Mouse (Mus musculus) right cerebral cortex, adult 2 months (tissue): ENCODE results near the gene Ptger4.

Experiments
- DNase-seq, 2 experiments: peaks; one replicate each; pipeline ENCODE4 v3.0.0; 2021 to 2022; ENCODE audit warnings: low spot score in 2 of 2

The Ptger4 gene

DNA sequence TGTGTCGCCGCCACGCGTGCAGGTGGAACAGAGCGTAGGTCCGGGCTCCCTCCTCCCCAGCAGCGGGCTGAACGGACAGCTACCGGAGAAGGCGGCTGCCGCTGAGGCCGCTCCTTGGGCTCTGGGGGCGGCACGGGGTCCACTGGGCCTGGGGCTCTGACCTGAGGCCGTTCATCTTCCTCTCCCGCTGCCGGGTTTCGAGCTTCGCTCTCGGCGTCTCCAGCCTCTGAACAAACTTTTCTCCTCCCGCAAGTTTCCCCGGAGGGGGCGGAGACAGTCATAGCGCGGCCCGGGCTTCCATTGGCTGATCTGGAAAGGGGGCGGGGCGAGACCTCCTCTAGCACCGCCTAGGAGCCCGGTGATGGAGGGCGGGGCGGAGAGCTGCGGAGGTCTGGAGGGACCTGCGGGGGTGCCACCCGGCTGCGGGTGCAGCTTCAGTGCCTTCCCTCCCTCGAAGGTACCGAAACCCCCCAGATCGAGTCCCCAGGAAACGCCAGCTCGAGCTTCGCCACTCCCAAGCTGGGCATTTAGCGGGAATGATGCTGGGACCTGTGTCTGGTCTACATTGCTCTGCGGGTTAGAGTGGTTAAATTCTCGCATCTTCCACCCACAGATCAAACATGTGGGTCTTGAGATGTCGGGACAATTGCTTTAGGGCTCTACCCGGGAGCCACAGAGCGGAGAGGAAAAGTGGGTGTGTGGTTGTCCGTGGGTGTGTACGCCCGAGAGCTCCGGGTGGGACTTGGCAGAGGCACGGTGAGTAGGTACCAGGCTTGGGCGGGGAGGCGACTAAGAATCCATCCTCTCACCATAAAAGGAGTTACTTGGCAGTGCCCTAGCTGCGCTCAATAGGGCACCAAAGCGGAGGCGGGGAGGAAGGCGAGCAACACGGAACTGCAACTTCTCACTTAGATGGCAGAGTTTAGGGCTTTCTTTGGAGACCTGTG is at the start of gene Ptger4:
Ptger4 (minus strand) TSS at position 229 of the 947 bp plus-strand sequence.
- peak; percentile 80 to 82 for DNase-seq

DNA sequence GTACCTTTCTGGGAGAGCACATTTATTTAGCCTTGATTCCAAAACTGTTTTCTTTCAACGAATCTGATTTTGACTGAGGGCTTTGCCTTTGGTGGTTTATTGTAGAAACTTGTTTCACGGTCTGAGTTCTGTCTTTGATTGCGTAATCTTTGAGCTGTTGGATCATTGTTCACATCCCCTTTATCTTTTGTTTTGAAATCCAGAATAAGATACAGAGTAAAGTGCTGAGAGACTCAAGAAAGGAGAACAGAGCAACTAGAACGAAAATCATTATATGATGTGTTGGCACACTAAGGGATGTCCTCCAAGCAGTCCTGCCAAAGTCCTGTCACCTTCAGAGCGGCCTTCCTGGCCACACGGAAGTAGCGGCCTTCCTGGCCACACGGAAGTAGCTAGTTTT is 44.4 kb upstream of the Ptger4 start:
- DNase-seq, result no peak

DNA sequence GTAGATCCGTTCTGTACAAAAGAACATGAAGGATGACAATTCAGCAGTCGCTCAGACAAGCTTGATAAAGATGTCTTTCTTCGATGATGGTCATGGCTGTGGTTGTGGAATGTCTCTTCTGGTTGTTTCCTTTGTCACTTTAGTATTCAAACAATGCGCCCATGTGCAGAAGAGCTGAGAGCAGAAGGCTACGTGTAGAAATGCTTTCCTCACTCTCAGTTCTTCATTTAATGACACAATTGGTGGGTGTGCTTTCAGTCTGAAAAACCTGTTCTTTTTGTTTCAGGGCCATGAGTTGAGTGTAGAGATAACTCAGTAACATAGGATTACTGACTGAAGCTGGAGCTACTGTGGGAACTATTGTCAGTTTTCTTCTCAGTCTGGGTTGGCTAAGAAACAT is 43.1 kb upstream of the Ptger4 start:
- no peak for DNase-seq

DNA sequence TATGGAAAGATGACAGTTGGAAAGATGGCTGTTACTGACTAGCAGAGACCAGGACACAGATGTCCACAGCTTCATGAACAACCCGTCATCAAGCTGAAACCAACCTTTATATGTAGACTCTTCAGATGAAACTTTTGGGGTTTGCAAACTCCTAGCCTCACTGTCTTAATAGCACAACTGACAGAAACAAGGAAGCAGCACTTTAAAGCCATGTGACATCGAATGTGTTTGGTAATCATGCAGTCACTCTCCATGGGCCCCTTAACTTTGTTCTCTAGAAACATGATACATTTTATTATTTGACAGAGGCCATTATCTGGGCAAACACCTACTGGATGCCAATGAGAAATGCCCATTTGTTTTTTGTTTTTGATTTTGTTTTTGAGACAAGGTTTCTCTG is 37.3 kb upstream of the Ptger4 start:
- DNase-seq, result no peak

DNA sequence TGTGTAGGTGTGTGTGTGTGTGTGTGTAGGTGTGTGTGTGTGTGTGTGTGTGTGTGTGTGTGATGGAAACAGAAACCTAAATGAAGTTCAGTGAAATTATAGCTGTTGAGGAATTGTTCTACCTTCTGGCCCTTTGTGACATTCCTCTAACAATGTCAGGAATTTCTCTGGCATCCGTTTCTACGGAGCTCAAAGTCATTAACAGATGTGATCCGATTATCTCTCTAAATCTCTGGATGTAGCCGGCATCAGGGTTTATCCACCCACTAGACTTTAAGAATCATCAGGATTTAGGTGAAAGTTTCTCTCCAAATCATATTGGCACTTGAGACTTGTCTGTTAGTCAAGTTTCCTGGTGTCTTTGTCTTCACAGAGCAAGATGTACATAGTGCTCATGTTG is 35.8 kb upstream of the Ptger4 start:
- no peak for DNase-seq

DNA sequence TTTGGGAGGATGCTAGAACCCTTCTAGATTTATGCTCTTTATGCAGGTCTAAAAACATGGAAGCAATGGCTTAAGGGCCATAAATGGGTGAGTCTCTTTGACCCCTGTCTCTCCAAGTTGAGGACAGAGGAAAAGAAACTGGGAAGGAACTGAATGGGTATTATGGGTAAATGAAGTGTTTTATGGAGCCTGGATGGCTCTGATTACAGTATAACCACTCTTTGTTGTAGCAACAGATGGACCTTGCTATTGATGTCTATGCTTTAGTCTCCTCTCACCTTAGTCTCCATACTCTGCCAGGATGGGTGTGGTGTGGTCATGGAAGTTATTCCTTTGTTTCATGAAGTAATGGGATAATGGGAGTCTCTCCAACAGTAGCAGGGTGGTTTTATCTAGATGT is 34.5 kb upstream of the Ptger4 start:
- no peak for DNase-seq

DNA sequence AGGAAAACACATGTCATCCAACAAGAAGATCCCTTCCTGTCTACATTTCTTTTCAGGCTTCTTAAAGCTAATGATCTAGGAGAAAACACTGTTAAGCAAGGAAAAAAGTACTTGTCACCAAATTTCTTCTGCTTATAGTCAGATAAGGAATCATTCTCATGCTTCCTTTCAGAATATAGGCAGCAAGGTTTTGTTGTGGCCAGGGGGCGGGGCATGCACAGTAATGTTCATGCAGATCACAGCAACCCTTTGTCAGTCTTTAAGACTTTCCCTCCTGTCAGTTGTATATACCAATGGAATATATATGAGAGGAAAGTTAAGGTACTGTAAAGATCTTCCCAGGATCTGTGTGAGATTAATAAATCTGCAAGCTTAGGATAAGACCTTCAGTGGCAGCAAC is 30.0 kb upstream of the Ptger4 start:
- no peak for DNase-seq

DNA sequence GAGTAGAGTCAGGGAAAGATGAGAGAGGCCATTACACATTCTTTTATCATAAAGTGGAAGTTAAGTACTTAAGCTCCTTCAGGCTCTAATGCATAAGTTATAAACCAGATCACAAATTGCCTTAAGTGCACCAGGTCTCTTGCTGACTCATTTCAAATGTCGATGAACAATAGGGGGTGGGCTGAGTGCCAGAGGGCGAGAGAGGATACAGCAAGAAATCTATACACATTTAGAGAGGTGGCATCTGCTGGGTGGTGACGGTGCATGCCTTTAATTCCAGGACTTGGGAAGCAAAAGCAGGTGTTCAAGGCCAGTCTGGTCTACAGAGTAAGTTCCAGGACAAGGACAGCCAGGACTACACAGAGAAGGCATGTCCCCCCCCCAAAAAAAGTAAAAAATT is 22.1 kb upstream of the Ptger4 start:
- no peak for DNase-seq

DNA sequence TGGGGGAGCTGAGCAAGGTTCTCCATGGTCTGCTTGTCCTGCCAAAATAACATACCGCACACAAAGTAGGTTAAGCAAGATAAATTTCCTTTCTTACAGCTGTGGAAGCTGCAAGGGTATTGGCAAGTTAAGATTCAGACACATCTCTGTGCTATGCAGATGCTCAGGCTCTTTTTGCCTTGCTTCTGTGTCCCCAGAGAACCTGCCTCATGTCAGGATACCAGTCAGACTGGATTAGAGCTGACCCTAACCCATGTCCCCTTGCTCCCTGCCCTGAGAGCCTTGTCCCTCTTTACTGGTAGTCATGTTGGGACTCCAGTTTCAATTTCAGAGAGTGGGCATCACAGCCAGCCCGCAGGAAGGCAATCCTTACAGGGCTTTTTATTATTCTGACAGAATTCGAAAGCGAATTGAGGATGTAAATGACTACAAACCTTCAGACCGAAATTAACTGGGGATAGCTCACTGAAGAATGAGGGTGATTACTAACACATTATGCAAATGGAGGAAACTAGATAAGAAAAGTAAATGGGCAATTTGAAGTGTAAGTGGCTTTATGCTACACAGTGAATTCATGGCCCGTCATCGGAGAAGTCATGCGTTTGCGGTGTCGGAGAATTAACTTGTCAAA is 19.0 kb upstream of the Ptger4 start:
- no peak for DNase-seq

DNA sequence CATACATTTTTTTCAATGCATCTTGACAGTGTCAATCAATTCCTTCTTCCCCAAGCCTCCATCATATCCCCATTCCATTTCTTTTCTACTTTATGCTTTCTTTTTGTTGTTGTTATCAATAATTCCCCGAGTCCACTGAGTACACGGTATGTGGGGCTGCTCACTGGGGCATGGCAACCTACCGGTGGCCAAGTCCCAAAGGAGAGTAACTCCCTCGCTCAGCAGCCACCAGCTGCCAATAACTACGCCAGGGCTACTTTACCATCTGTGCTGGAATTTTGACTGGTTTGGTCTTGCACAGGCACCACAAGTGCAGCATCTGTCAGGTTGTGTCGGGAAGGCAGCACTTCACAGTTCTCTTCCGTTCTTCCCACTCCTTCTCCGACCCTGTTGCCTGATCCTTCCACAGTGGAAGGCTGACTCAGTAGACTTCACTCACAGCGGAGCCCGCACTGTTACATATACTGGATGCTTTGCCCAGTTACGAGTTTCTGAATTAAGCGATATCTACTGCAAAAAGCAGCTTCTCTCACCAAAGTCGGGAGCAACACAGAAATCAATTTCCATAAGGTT is 18.2 kb upstream of the Ptger4 start:
- DNase-seq, result peak in 1 of 2 experiments; percentile 9

DNA sequence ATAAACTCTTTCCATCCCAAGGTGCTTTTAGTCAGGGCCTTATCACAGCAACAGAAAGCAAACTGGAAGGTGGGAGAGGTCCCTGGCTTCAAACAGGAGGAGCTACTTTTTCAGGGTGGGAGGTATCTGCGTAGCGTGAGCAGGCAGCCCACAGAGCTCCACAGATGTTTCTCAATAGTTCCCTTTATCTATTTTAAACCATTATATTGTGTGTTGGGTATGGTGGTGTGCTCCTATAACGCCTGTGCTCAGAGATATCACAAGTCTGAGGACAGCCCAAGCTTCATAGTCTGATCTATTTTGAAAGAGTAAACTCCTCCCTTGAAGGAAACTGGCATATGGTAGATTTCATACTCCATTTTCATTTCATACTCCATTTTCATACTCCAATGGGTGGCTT is 17.0 kb upstream of the Ptger4 start:
- no peak for DNase-seq

DNA sequence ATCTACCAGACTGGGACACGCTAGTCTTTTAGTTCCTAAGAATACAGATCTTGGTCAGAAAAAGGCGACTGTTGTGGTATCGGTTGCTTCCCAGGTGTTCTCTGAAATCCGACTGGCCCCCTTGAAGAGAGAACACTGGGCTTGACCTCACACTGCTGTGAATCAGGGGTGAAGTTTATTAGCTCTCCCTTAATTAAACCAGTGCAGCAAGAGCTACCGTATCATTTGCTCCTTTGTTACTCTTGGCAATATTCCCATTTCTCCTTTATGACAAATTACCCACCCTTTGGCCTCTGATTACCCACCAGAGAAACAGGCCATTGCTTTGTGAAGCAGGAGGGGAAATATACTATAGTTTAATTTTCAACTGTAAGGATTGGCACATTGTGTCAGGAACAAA is 16.2 kb upstream of the Ptger4 start:
- DNase-seq, result no peak

DNA sequence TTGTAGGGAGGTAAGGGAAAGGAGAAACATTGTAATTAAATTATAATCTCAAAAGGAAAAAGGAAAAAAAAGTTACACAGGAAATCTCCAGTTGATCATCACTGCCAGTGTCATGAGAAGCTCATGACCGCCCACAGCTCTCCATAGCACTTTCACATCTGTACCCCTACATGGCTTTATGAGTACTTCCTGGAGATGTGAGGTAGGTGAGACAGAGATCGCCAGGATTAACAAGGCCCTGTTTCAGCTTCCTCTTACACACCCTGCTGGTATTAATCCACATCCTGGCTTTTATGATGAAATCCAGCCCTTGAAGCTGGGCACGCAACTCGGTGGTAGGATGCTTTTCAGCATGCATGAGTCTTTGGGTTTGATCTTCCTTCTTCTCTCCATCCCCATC is 6.2 kb upstream of the Ptger4 start:
- DNase-seq, result no peak

DNA sequence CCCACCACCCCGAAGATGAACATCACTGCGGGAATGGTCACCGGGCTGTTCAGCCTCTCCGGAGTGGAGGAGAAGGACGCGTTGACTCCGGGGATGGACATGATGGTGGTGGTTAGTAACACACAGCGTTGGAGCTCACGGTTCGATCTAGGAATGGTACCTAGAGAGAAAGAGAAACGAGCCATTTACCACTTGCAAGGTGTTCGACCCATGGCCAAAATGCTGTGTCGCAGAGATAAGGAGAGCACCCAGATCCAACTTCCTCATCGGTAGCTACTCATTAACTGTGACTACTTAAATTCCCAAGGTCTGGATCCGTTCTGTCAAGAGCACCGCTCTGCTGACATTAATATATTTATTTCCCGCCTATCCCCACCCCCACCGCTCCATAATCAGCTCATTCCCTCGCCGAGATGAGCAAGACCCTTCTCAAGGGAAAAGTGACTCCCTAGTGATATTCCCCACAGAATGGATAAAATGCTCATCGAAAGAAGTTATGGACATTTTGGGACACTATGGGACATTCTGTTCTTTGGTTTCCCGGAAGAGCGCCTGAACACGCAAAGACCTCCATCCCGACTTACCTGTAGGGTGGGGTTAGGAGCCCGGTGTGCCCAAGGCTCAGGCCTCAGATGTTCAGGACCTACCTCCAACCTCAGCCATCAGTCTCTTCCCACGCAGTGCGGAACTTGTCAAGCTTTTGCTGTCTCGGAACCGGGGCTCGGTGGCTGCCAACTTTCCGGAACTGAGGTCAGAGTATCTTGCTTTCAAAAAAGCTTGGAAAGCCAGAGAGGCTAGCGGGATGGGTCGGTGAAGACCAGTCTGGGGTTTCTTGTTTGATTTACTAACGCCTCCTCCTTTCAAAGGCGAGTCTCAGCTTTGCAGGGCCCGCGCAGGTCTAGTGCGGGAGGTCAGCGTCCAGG is 690 bp downstream of the Ptger4 start:
- DNase-seq, result no peak

DNA sequence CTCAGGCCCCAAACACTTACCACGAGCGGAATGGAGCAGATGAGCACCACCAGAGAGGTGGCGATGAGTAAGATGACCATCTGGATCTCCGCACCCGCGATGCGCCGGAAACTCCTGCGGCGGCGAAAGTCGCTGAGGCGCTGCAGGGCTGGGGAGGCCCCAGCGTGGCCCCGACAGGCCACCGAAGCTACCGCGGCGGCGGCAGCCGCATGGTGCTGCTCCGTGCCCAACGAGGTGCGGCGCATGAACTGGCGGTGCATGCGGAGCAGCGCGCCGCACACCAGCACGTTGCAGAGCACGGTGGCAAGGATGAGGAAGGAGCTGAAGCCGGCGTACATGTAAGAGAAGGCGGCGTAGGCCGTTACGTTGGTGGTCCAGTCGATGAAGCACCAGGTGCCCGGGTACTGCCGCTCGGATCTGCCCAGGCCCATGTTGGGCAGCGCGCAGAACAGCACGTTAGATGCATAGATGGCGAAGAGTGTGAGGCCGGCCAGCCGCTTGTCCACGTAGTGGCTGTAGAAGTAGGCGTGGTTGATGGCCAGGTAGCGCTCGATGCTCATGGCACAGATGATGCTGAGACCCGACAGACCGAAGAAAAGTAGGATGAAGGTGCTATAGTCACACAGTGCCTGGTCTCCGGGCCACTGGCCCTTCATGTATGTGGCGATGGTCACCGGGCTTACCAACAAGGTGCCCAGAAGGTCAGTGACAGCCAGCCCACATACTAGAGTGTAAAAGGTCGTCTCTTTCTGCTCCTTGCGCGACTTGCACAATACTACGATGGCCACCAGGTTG is 1.5 kb downstream of the Ptger4 start:
- DNase-seq, result peak; percentile 35 to 44

DNA sequence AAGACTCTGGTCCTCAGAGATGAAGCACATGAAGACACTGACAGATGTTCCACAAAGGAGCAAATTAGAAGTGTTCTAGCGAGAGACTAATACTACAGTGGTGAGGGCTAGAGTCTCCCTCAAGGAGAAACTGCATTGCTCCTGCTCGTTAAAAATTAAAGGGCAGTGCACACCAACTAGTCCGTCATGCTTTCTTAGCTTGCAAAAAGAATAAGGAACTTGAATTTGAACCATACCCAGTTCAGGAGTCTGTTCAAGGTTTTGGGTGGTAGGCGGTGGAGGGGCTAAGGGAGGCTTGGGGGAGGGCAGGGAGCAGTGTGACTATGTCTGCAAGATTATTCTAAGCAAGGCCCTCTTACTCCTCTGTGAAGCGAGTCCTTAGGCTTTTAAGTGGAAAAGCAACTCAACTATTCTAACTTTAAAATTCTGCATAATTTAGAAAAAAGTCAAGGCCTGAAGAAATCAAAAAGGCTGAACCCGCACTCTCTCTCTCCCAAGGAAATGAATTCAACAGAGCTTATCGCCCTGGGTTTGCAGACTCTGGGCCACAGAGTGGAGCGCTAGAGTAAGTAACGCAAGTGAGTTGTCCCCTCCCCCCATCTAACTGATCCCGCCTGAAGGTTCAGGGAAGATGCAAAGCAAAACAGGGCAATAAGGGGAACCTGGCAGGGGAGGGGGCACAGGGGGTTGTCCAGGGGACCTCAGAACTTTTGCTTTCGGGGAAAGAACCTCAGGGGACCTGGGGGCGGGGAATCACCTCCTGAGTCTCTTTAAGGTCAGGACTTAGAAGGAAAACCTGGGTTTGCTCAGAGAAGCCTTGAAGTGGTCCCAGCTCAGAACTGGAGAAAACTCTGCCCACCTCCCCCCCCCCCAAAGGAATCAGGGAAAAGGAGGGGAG is 2.4 kb downstream of the Ptger4 start:
- DNase-seq, result peak; percentile 34

DNA sequence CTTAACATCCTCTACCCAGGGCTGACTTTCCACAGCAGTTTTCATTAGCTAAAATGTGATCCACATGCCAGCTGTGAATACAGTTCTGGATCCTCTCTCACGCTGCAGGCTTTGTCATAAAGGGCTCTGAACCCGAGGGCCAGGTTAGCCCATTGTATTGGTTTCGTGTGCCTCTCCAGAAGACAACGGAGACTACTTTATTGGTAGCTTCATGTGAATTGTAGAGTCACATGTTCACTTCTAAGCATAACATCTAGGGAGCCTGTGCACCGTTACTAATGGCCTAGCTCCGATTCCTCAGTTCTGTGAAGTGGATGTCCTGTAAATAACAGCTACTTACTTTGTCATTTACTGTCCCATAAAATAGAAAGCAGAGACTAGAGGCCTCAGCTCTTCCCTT is 3.6 kb downstream of the Ptger4 start:
- DNase-seq, result no peak

DNA sequence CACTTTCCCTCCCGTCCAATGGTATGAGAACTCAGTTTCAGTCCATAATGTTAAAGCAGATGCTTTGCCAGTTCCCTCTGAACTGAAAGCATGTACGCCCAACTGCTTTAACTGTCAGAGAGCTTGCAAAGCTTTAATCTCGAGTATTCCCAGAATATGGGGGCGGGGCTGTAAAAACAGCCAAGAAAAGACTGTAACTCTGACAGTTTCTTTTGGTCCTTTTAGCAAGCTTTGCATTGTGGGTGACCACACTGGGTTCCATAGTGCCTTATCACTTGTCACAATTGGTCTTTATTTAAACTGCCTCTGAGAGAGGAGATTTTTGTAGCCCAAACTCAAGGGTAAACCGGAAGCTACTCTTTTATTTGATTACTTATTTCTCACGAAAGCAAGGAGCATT is 4.1 kb downstream of the Ptger4 start:
- peak in 1 of 2 experiments; percentile 17 for DNase-seq

DNA sequence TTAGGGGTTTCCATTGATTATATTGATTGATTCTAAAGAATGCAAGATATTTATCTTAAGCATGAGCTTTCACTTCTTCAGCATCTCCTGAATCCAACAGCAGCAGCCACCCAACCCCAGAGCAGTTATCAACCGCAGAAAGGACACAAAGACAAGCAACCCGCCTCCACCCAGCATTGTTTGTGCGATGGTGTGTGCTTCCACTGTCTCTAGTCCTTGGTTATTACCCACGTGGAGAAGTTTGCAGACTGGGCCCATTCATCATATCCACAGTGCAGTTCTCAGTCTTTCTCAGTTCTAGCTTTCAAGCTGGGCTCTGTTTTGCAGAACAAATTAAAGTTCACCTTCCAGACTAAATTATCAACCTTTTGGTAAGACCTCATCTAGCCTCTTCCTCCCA is 4.6 kb downstream of the Ptger4 start:
- no peak for DNase-seq

DNA sequence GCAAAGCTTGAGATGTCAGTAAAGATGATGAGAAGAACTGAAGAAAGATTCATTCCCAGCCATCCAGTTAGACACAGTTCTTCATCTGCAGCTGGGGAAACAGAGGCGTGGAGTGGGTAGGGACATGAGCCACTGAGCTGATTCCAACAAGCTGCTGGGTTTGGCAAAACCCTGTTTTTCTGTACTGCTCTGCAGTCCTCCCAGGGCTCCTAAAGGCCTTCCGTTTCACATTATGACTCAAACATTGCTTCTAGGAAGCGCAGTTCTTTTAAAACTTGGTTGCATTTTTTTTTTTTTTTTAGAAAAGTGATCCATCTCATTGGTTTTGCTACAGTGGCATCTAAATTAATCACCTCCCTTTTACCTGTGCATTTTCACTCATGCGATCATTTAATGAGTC is 5.4 kb downstream of the Ptger4 start:
- DNase-seq, result no peak
